Mouse (Mus musculus) megakaryocyte, adult 5-6 weeks (primary cell): ENCODE measurements at regions not wholly inside any gene's neighbourhood (a gene's known extent, or its start where the extent isn't known, plus 50 kb on each side); places are given as distances from the start of the nearest gene placed in this dataset.

ENCODE experiments used
- ATAC-seq: 2 replicates; pipeline ENCODE4 v1.8.0; 2016; ENCODE audit warnings: mild to moderate bottlenecking, inconsistent platforms; ENCODE audit not compliant: poor library complexity, severe bottlenecking

DNA sequence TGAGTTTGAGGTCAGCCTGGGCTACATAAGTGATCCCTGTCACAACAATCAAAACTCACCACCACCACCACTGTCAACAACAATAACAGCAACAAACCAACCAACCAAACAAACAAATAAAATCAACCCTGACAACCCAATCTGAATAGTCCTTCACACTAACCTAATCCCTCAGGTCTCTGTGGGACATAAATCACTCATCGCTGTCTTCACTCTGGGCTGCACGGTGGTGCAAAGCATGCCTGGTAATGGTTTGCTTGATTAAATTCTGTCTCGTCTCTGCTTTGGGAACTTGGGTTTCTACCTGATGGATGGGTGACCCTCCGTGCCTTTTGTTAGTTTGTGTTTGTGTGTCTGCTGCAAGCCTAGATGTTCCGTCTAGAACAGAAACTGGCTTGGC is 100.6 kb downstream of the Slc17a6 start:
- ATAC-seq, result no peak

DNA sequence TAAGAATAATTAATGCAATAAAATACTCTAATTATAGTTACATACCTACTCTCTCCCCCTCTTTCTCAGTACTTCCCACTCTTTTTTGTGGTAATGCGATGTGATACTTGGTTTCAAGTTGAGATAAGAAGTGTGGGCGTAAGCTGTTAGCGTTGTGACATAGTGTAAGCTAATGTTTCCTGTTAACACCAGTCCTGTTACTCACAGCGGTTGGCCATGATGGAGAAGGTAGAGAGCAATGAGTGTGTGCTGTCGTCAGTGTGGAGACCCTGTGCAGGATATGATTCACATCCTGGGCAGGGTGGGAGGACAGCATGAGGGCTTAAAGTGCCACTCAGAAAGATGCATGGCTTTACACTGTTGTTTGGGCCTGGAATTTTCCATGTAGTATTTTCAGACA is 102.1 kb downstream of the Slc17a6 start:
- ATAC-seq, result peak; percentile 92

DNA sequence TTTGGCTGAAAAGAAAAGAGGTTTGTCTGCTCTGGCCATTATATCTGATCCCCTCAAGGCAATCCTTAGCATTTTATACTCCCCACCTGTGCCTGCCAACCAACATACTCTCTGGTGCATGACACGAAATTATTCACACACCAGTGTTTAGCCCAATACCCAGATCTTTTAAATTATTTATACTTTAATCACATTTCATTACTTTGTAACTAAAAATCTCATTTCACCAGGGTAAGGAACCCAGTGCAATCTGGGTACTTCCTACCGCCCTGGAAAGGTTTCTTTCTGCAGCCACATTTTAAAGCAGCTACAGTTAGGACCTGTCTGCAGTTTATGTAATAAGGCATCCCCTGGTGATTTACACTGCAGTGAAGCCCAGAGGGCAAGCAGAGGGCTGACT is 114.5 kb downstream of the Slc17a6 start:
- no peak for ATAC-seq

DNA sequence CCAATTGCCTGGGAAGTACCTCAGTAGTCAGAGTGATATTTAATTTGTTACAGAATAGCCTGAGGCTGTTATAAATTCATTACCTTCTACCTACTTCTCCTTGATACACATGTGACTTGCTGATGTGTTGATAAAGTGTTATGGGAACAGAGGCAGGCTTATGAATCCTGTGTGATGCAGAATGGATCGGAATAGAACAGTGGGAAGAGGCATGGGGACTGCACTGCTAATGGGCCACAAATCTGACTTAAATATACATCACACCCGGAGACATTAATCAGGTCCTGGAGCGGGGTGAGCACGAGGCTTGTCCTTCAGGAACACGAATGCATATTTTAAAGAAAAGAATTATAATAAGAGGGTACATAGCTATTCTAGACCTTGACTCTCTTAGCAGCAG is 117.8 kb downstream of the Slc17a6 start:
- ATAC-seq, result no peak

DNA sequence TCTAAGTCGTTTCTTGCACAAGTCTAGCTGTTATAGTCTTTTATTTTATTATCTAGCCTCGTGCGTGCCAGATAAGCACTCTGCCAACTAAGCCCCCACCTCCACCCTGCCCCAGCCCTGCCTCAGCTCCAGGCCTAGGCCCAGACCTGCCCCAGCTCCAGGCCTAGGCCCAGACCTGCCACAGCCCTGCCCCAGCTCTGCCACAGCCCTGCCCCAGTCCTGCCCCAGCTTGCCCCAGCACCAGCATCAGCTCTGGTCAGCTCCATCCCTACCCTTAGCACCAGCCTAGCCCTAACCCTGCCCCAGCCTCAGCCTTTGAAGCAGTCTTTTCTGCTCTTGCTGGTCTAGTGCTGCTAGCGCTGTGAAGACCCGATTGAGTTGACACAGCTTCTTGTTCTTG is 119.1 kb downstream of the Slc17a6 start:
- ATAC-seq, result no peak

DNA sequence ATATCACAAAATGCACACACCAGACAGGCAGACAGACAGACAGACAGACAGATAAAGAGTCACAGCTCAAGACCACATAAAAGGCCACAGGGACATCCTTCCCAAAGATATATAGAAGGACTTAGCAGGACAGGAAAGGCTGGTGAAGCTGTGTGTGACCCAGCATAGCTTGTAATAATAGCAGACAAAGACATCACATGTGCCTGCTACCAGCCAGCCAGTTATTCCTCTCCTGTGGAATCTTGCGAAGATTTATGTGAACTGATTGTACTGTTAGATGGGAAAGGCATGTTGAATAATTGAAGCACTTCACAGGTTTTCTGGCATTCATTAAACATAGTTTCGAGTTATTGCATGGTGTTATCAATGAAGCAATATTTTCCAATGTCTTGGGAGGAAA is 119.1 kb upstream of the Gas2 start:
- no peak for ATAC-seq

DNA sequence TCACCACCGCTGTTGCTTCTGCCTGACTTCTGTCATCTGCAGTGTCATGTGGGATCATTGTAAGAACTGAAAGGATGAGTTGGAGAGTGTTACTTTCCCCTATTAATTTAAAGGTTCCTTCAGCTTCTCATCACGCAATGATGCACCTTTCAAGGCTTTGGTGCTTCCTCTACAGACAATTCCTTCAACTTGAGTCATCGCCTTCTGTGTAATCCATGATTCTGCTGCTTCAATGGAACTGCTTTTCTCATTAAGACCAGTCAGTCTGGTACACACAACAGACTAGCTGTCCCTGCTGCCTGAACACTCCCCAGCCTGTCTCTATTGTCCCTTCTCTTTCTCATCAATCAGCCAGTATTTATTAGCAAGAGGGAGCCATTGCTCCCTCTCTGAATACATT is 116.2 kb upstream of the Gas2 start:
- no peak for ATAC-seq

DNA sequence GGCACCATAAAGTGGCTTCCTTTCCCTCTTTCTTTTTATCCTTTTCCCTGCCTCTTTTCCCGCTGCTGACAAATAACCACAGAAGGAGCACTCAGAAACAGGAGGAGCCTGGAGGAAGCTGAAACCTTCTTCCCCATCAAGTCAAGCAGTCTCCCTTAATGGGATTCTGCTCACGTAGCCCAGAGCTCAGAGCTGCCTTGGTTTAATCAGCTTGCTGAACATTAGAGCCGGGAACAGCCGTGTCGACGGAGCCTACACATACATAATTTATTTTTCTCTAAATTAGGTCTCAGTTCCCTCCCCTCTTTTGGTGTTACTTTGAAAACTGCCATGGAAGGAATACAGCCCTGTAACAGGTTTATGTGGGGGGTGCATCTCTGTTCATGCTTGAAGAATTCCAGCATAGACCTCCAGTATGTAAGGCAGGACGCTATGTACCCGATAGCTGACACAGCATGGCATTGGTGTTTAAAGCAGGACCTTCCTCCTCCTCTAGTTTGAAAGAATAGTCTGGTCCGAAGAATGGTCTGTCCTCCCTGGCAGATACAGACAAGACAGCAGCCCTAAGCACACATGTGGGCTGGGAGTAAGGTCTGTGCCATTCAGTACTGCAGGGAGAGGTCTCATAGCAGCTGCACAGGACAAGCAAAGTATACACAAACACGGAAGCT is 113.0 kb upstream of the Gas2 start:
- no peak for ATAC-seq

DNA sequence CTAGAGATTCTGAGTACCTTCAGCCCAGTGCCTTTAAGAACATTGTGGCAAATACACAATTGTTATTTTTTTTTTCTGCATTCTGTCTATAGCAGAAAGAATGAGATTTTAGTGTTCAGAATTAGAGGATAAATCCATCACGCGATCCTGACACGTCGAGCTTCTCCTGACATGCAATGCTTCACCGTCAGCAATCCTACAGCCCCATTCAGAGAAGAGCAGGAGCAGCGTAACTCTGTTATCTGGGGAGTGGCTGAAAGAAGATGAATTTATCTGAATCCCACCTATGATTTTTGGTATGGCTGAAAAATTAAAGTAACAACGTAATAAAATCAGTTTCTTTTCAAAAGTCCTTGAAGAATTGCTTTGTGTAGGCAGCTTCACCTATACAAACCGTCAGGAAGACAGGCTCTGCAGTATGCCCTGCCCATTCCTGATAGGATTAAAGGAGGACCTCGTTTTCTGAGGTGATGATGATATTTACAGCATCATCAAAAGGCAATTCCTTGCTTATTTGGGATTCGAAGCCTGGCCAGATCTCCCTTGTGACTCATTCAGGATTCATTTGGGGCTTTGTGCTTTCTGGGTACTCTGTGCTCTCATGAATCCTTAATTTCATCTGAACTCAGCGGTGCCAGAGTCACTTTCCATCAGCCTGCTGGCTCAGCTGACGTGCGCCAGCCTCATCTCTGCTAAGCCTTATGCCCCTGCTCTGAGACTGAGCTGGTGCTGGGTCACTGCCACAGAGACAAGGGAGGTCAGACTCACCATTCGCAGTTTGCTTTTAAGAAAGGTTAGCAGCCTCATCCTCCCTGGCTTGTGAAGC is 112.3 kb upstream of the Gas2 start:
- no peak for ATAC-seq

DNA sequence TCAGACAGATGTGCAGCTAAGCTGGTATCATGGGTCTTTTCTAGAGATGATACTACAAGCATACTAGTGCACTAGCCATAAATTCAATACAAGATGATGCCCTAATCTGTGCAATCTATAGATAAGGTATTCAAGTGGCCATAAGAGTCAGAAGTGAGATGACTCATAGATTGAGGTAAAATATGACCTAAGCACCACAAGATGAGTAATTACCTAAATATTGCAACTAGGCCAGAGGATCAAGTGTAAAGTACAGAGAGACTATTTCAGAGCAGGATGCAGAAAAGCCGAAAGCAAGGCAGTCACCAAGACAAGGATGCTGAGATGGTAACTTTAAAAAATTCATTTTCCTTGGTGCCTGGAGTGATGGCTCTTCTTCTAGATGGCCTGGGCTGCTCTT is 111.5 kb upstream of the Gas2 start:
- no peak for ATAC-seq

DNA sequence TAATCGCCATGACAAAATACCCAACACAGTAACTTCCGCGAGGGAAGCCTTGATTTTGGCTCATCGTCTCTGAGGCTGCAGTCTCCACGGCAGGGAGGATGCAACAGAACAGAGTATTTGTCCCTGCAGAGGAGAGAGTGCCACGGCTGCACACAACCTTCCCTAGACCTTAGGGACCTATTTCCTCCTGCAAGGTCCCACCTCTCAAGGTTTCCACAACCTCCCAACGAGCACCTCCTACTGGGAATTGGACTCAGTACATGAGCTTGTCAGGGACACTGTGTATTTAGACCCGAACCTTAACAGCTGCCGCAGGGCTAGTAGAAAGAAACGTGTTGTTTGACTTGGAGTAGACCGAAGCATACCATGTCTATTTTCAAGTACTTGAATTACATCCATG is 108.8 kb upstream of the Gas2 start:
- no peak for ATAC-seq

DNA sequence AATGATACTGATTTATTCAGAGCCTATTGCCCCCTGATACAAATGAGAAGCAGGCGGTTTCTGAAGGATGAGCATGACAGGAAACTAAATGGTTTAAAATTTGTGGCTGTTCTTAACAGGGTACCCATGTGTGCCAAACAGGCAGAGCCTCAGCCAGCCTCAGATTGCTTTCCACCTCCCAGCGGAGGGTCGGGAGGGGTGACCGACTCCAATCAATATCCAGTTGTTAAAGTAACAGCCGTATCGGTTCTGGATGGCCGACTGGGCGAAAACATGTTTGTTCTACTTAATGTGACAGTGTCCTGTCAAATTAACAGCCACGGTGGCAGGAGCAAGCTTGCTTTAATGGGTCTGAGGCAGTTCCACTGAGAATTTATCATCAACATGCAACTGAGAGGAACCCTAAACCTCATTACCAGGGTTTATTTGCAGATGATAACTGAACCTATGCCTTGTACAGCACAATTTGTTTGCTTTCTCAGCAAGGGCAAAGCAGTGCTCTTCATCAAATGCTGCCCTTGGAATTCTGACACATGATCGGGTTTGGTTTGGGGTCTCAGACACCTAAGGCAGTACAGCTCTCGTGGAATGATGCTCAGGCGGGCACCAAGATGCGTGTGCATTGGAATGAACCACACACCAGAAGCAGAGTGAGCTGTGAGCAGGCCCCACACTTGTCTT is 107.5 kb upstream of the Gas2 start:
- ATAC-seq, result no peak

DNA sequence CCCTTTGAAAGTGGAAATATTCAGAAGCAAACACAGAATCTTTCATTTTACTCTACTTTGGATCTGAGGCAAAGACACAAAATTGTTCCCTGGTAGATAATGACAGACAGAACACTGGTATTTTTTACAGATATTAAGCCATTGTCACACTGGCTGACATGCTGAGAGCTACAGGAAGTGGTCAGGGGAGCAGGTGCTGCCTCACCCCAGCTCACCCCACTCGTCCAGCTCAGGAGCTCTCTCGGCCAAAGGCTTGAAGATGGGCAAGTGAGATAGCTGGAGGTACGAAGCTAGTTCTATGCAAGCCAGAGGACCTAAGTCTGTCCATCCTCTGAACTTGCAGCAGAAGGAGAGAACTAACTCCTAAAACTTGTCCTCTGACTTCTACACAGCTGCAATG is 105.6 kb upstream of the Gas2 start:
- ATAC-seq, result no peak

DNA sequence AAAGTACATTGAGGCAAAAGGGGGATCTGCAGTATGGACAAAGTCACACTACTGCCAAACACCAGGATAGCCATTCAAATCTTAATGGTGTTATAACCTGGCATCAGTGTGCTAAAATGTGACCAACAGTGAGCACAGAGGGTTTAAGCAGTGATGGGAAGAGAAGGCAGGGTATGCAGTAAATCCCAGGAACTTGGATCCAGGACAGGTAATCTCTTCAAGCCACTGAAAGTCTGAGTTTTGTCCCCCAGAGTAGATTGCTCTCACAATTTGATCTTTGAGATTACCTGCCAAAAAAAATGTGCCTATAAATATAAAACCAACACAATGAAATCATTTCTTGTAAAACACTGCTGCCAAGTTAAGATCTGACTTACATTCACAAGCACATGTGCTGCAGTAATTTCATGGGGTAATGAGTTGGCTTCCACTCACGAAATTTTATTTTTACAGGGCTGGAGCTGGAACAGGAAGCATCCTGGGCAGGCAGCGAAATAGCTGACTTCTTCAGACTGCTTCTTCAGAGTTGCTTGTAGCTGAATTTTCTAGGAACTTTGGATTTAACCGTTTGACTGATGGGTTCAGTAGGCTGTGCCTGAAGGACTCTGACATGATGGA is 102.2 kb upstream of the Gas2 start:
- ATAC-seq, result no peak

DNA sequence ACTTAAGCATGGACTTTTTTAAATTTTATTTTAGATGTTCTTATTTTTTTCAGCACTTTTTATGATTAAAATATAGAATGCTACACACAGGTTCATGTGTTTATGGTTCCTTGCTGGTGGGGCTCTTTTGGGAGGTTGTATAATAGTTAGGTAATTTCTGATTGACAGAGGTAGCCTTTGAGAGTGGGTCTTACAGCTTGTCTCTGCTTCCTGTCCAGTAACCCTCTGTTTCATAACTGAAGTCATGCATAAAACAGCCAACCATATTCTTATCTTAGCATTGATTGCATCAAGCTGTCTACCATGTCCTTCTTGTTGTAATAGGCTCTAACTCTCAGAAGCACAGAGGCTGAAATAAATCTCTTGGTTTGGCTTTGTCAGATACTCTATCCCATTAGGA is 94.7 kb upstream of the Gas2 start:
- no peak for ATAC-seq

DNA sequence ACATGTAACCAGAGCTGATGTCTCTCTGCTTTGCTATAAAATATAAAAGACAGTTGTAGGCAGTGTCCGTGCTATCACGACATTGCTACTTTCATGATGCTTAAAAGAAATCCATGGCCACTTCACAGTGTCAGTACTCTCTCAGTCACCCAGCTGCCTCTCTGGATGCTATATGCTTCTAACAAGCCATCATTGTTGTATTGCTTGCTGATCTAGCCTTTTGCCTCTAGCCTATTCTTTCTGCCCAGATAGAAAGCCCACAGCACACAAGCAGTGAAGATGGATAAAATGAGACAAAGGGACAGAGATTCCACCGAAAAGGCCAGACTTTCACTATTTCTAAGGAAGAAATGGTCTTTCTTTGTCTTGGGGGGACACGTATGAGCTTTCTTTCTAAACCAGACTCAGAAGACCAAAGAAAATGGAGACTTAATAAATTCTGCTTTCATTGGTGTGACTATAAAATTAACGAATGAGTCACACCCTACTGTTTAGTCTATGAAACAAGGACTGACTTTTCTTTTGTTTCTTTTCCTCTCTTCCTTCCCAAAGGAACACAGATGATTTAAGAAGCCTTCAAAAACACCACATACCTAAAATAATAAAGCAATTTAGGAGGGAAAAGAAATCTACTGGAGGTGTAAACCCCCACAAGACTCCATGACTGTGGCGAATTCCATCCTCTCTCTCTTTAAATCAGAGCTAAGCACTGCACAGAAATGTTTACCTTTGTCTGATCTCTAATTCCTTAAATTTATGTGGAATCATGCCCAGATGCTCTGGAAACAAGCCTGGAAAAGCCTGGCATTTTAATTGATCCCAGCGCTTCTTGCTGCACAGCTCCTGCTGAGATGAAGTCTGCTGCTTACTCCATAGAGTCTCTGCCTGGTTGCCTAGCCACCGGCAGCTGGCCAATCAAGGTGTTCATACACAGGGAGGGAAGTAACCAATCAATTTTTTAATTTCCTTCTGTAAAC is 89.6 kb upstream of the Gas2 start:
- ATAC-seq, result no peak

DNA sequence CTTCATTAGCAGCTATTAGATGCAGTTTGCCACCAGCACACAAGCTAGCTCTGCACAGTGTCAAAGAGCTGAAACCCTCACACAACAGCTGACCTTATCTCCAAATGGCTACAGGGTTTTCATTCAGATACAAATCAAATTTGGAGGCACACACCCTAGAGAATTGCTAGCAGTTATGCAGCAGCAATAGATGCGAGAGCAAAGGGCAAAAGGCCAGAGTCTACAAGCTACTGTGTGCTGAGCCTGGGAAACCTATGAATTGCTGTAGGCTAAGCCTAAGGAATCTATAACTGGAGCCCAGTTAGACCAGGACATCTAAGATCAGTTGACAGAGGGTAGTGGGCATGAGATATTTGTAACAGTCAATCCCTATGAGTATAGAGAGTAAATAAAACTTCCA is 85.8 kb upstream of the Gas2 start:
- no peak for ATAC-seq

DNA sequence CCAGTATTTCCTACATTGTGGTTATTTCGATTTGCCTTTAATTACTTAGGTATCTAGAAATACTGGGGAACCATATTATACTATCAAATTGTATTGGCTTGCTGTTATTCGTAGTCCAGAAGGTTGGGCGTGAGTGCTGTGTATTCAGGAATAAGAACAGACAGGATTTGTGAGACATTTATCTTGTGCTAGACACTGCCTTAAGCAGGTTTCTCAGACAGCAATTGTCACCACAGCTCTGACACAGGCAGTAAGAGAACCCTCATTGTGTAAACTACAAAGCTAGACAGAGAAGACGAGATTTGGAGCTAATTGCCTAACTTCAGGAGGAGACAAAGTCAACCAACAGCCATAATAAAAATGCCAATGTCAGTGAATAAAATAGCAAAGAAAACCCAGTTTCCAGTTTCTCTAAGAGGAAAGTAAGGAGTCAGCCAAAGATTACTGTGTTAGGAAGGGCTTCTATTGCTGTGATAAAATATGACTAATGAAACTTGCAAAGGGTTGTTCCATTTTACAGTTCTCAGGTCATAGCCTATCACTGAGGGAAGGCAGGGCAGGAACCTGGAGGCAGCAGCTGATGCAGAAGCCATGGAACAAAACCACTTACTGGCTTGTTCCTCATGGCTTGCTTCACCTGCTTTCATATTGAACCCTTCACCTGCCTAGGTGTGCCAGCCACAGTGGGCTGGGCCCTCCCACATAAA is 78.6 kb upstream of the Gas2 start:
- ATAC-seq, result no peak

DNA sequence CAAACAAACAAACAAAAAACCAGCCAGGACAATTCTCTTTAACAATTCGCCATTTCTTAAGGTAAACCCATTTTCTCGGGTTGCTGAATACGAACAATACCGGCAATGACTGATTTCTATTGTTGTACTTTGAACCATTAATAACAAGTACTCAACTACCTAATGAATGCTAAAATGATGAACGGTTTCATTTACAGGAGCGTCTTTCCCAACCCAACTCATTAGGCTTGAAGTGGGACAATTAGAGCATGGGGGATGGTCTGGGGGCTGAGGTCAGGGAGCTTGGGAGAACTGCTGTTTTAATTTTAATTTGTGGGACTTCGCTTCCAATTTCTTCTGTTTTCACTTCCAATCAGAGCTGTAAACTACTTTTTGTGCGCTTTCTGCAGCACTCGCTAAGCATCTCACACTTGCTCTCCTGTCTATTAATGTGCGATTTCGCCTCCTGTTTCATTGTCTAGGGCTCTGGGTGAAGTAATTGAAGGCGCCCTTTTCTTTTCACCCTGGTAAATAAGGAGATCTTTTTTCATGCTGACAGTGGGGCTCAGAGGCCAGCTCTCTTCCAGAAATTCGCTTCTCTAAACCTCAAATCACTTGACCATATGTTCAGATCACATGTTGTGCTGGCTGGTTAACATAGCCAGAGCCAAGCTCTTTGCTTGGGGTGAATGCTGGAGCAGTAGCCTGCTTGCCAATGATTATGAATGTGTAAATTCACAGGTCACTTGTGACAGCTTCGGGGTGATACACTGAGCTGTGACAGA is 77.7 kb upstream of the Gas2 start:
- ATAC-seq, result no peak
